Mouse (Mus musculus): ENCODE results near the gene Prrg3. TPM values are rescaled to one million over a fixed set of nuclear protein-coding genes. Genes with fewer than 3 reads are reported as not detected.

Prrg3 gene
- total RNA-seq, 2 experiments from 2014 or later: 28.3 to 33.4 TPM

Other genes starting within 250 kb of the Prrg3 start
- 10 to 100 TPM; 27.5 to 32.8 TPM for gene Vma21, start 146.7 kb upstream of the Prrg3 start, total RNA-seq (2021)
- under 1 TPM; 0.79 to 0.82 TPM for gene Gm1141, start 41.6 kb upstream of the Prrg3 start, total RNA-seq (2021)
- gene Fate1, start 10.4 kb downstream of the Prrg3 start, total RNA-seq (2021): not detected
- gene Cnga2, start 29.2 kb downstream of the Prrg3 start, total RNA-seq (2021): under 1 TPM; 0.32 to 0.44 TPM